Mouse (Mus musculus) urinary bladder, adult 2 months (tissue): Measurements from ENCODE around the gene Taf4. TPM values are rescaled to one million over a fixed set of nuclear protein-coding genes. Genes with fewer than 3 reads are reported as not detected.

ENCODE experiments used
- DNase-seq: peaks from one replicate; pipeline ENCODE4 v3.0.0; 2022; ENCODE audit warnings: low spot score
- polyA plus RNA-seq: library from polyadenylated mRNA; depleted of rRNA; stranded (reverse); fragments of >200 nt; gene quantifications from 2 replicates; pipeline ENCODE4 v1.2.3, GENCODE M21; 2012

Taf4 gene
- polyA plus RNA-seq, 1 experiment = 11.1 TPM

DNA sequence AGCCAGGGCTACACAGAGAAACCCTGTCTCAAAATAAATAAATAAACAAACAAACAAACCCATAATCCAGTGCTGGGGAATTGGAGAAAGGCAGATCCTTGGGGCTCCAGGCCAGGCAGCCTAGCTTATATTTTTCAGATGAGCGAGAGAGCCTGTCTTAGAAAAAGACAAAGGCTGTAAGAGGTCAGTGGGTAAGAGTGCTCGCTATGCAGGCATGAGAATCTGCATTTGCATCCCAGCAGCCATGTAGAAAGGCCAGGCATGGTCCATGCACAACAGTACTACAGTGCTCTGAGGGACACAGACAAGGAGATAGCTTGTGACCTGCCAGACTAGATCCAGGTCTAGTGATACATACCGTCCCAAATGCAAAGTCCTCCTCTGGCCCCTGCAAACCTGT, 6.3 kb upstream of the Taf4 start:
- DNase-seq = no peak

DNA sequence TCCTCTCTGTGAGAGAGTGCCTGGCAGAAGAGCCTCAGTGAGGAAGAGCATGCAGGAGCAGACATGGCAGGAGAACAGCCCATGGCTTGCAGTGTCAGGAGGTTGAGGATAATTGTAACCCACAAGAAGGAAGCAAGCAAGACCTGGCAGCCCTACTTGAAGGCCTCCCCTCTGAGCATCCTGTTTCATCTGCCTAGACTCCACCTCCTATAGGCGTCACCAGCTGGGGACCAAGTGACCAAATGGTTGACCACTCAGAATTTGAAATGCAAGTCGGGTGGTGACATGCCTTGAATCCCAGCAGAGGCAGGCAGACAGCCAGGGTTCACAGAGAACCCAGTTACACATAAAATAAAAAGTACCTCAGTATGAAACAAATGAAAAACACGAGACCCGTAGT, 4.2 kb upstream of the Taf4 start:
- DNase-seq = no peak

- DNase-seq = no peak
Observed at GRCm38 (mm10) chr2:179979836-179980235, 3.4 kb upstream of the Taf4 start.

- DNase-seq = no peak
Observed at GRCm38 (mm10) chr2:179978250-179978649, 1.8 kb upstream of the Taf4 start.

GRCm38 (mm10) chr2:179977344-179978025, 1.0 kb upstream of the Taf4 start:
- no peak for DNase-seq

DNA sequence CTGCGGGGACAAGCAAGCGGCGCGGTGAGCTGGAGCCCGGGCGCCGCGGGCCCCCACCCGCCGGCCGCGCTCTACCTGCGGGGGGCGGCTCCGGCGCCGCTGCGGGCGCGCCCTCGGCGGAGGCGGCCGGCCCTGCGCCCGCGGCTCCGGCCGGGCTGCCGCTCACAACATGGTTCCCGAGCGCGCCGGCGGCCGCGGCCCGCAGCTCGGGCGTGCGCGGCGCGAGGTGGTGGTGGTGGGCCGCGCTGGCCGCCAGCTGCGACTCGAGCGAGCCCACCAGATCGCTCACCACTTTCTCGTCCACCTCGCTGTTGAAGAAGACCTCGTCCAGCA, 185 bp downstream of the Taf4 start:
- DNase-seq = no peak

- peak; percentile 42 for DNase-seq
Observed at GRCm38 (mm10) chr2:179975851-179976250, 595 bp downstream of the Taf4 start.

DNA sequence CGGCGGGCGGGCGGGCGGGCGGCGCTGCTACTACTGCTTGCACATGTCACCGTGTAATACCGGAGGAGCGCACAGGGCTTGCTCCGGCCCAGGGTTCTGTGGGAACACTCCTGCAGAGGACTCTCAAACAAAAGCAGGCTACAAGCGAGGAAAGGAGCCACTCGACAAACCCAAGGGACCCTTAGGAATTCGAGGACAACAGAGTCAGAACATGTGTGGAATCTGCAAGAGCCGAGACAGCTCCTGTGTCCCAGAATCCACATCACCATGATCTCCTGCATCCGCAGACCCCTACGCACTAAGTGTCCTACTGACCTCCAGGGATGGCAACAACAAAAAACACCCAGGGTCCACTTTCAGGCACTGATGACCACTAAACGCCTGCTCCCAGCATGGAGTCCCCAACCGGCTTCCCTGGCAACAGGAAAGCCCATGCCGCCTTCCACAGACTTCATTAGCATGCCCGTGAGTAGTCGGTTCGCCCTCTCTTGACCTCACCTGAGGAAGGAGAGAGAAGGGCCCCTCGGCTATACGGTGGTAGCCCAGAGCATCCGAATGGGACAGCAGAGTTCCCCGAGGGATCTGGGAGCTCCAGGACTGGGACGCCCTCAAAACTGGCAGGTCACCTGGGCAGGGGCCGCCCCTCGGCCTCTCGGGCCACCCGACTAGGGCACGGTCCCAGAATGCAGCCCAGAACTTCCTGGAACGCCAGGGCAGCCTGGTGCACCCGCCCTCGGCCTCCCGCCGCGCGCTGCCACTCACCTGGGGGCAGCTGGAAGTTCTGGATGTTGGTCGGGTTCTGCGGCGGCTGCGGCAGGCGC, 1.6 kb downstream of the Taf4 start:
- DNase-seq = peak; percentile 47

- DNase-seq = no peak
Observed at GRCm38 (mm10) chr2:179973871-179974628, 2.4 kb downstream of the Taf4 start.

GRCm38 (mm10) chr2:179972406-179972805, 4.0 kb downstream of the Taf4 start:
- no peak for DNase-seq

DNA sequence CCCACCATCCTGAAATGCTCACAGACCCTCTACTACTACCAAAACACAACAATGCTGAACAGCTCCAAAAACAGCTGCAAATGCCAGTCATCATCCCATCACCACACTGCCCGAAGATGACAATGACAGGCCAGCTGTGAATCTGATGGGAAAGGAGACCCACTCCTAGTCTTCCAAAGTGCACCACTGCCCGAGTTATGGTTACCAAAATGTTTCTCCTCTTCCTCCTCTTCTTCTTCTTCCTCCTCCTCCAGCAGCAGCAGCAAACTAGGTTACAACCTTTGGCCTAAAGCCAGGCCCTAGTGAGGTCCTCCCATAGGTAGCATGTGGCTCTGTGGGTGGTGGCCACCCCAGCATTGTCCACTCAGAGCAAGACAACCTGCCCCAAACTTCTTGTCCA, 4.6 kb downstream of the Taf4 start:
- DNase-seq = no peak

GRCm38 (mm10) chr2:179969137-179969536, 7.3 kb downstream of the Taf4 start:
- no peak for DNase-seq

DNA sequence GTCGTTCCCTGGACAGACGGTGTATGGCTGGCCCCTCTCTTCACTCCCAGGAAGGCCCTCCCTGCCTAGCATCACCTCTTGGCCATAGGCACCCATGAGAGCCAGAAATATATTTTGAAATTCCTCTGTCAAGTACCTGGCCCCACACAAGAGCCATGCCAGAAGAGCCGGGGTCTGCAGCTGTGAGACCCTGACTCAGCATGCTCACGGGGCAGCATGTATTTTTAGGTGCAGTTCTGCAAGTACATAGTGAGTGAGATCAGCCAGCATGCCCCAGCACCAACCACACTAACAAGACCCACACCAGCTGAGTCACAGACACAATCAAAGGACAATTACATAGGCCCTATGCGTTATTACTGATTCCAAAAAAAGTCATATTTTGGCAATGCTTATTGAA, 8.8 kb downstream of the Taf4 start:
- DNase-seq = no peak

- DNase-seq = no peak
Observed at GRCm38 (mm10) chr2:179961420-179961819, 15.0 kb downstream of the Taf4 start.

GRCm38 (mm10) chr2:179960327-179960726, 16.1 kb downstream of the Taf4 start:
- DNase-seq = no peak

DNA sequence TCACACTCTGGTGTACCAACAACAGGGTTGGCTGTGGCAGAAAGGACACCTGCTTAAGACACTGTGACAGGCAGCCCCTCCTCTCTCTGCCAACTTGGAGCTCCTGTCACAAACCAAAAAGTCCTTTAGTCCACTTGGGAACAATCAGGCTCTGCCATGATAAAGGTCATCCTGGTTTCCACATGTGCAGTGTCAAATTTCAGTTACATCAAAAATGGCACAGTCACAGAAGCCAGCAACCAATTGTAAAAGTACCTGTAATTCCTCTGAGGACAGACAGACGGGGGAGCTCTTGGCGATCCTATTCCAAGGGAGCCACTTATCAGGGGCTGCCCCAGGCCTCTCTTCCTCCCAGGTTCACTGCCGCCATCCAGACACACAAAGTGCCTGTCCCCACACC, 17.1 kb downstream of the Taf4 start:
- no peak for DNase-seq

DNA sequence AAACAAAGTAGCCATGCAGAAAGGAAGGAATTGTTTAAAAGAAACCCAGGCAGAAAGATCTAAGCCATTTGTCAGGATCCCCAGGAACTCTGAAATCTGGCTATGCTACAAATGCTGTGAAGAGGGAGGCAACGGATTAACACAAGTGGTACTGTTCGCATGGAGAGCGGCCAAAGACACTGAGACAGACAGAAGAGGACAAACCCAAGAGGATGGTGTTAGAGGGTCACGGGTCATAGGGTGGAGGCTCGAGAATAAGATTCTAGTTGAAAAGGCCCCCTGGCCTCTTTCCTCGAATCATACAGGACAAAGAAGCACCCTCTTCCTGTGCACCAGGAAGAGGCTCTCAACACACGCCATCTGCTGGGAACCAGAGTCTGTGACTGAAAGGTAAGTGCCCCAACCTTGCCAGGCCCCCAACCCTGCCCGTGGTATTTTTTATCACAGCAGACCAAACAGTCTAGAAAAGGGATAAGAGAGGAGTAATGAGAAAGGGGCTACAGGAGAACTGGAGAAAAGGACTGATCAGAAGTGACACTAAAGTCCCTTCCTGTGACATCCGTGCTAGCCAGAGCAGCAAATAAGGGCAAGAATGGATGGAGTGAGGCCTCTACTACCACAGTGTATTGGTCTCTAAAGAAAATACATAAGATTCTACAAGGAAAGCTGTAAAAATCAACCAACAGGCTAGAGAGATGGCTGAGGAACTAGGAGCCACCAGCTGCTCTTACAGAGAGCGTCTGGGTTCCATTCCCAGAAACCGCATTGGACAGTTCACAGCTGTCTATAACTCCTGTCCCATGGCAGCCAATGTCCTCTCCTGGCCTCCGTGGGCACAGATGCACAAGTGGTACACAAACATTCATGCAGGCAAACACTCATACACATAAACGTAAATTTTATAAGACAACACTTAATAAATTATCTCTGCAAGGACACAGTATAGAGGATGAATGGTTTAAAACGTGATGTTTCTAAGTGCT, 24.6 kb downstream of the Taf4 start:
- DNase-seq = no peak

DNA sequence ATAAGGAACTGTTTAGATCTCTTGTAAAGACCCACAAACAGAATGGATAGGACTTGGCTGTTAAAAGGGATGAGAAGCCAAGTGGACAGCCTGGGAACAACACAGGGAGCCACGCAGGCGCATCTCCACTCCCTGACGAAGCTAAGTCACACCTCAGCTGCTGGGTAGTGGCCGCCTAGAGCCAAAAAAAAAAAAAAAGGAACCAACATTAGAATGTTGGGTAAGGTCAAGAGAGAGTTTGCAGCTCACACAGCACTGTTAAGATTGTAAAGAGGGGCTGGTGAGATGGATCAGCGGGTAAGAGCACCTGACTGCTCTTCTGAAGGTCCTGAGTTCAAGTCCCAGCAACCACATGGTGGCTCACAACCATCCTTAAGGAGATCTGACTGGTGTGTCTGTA, 27.6 kb downstream of the Taf4 start:
- no peak for DNase-seq

GRCm38 (mm10) chr2:179947607-179948006, 28.8 kb downstream of the Taf4 start:
- DNase-seq = no peak

DNA sequence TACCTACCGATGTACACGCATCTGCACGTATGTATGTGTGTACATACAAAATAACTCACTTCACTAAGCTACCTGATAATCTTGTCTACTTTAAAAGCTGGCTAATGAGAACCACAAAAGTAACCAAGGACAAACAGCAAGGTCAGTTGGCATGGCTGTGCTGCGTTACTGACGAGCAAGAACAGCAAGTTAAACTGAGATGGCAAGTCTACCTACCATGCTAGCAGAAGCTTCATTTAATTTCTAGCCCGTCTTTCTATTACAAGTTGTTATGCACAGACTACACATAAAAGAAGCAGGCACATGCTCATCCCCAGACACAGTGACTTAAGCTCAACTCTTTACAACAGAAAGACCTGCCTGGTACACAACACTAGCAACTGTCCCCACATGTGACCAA, 29.9 kb downstream of the Taf4 start:
- DNase-seq = no peak

- no peak for DNase-seq
Observed at GRCm38 (mm10) chr2:179945051-179945450, 31.4 kb downstream of the Taf4 start.

DNA sequence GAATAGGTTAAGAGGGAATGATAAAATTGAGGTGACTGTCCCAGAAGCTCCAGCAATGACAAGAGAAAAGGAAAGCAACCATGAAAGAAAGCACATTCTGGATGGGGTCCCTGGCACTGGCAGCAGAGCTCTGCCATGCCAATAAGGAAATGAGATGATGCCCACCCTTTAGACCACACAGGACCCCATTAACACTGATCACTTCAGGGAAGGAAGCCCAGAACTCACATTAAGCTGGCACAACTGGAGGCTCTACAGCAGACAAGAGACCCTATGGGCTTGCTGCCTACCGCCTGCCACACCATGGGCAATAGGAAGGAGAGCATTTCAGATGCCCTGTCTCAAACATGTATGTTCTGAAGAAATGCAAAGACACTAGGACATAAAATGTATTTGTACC, 34.8 kb downstream of the Taf4 start:
- no peak for DNase-seq
